Mouse (Mus musculus) heart, postnatal 36 days (tissue): Measurements from ENCODE around the gene Mall. TPM values are rescaled to one million over a fixed set of nuclear protein-coding genes. Genes with fewer than 3 reads are reported as not detected.

ENCODE experiments used
- DNase-seq, 2 experiments: peaks; one replicate each; pipeline ENCODE4 v3.0.0; 2021 to 2022
- intact Hi-C: fragments of 180-260 bp; cut with DNase I; formaldehyde crosslinking; loops from one replicate; pipeline ENCODE4 v1.15.1; 2025
- total RNA-seq, 2 experiments: library from RNA; stranded (reverse); gene quantifications; 2 replicates each; pipeline ENCODE4 v1.2.3; 2021

Mall gene
- 1 to 10 TPM; 7.0 to 7.1 TPM for total RNA-seq

DNA sequence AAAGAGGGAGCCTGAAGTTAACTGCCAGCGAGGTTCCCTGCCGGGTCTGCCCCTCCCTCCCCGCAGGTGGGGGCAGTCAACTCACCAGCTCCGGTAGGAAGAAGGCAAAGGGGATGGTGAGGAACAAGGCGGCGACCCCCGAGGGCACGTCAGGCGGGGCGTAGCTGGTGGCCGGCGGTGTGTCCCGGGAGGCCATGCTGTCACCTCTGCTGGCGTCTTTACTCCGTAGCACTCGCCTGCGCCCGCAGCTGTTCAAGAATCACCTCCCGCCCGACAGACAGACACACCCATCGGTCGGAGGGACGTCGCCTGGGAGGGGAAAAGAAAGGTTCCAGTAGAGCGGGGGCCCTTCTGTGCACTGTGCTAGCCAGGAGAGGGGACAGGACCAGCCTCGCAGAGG, at the start of gene Mall:
Gene Mall, minus strand, starts transcription at position 262 of the 400 bp plus-strand sequence.
- intact Hi-C loops, result no loop called here
- DNase-seq, result peak; percentile 27 to 31

DNA sequence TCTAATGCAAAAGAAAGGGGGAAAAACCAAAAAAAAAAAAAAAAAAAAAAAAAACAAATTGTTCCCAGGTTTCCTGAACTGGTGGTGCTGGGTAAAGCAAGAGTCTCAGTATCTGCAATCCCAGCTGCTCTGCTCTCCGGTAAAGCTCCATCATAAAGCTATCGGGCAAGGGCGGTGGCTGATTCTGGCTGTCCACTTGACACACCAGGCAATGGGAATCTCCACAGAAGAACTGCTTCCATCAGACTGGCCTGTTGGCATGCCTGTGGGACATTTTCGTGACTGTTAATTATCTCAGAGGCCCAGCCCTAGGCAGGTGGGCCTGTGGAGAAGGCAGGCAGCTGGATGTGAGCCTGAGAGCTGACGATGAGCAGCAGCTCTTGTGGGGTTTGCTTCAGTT, 48.7 kb upstream of the Mall start:
- DNase-seq, result no peak
- intact Hi-C loops, result no loop called here

DNA sequence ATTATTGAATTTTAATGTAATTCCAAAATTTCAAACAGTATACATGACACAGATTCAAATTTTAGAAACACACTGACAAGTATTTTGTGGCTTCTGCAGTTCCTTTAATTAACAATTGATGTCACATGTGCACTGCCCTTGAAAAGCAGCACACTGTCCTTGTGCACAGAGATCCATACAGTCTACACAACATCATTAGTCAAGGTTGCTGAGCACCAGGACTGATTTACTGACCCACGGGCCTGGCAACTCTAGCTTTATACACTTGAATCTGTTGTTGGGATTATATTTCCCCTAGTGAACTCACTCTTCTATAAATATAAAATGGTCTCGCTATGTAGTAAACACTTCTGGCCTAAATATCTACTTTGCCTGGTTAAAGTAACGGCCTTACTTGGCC, 45.3 kb upstream of the Mall start:
- DNase-seq, result no peak

GRCm38 (mm10) chr2:127774578-127774941, 44.8 kb upstream of the Mall start:
- intact Hi-C loops, result no loop called here
- DNase-seq, result no peak

More for the DNA sequence above, 45.3 kb upstream of the Mall start:
- intact Hi-C loops, result no loop called here

- no peak for DNase-seq
- intact Hi-C loops, result no loop called here
Observed at GRCm38 (mm10) chr2:127773938-127774577, 44.3 kb upstream of the Mall start.

- intact Hi-C loops, result no loop called here
- no peak for DNase-seq
Observed at GRCm38 (mm10) chr2:127761587-127761986, 31.9 kb upstream of the Mall start.

- intact Hi-C loops, result no loop called here
- DNase-seq, result no peak
Observed at GRCm38 (mm10) chr2:127760429-127761000, 30.8 kb upstream of the Mall start.

DNA sequence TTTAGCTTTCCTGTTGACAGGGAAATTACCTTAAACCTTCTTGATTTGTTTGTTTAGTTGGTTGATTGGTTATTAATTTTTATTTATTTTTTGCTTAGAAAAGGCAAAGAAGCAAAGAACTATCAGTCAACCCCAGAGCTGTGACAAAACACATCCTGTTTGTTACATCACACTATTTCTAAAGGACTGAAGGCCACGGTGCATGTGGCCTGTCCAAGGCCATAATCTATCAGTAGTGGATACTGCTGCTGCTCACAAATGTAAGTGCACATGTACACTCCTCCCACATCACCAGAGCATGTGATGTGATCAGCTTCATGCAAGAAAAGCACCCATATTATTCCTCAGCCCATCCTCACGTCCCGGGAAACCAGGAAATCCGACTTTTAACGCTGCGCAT, 30.3 kb upstream of the Mall start:
- intact Hi-C loops, result no loop called here

GRCm38 (mm10) chr2:127759157-127759880, 29.6 kb upstream of the Mall start:
- intact Hi-C loops, result loop anchor here (5.0 kb wide), 1 partner anchor 77 kb away; no protein-coding TSS in a partner anchor
- DNase-seq, result peak in 1 of 2 experiments; percentile 13

More for the DNA sequence above, 30.3 kb upstream of the Mall start:
- no peak for DNase-seq

DNA sequence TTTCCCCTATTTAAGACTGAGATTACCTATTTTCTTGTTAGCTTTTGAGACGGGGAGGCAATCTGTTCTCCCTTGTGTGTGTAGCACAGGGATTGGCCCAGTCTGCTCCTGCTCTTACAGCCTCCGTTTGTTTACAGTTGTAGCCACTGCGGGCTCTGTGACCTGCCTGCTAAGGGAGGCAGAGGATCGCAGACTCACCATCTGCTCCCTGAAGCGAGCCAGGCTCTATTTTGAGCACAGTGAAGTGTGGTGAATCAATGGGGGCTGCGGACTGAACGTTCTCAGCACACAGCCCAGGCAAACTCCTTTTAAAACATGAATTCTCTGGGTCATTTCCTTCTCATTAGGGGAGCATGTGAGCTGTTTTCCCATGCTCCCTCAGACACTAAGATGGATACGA, 27.4 kb upstream of the Mall start:
- intact Hi-C loops, result loop anchor here (5.0 kb wide), 1 partner anchor 75 kb away; no protein-coding TSS in a partner anchor
- DNase-seq, result no peak

DNA sequence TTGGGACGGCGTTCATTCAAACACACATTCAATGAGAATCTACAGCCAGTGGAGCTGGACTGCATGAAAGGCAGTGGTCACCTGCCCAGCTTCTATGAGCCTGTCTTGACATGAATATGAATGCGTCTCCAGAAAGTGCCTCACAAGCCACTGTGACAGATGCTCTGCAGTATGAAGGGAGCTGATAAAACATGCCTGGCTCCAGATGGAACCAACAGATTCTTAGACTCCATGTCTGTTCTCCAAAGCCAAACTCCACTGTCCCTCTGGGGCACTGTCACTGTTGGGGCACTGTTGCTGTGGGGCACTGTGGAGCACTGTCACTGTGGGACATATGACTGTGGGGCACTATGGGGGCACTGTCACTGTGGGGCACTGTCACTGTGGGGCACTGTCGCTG, 24.4 kb upstream of the Mall start:
- no peak for DNase-seq
- intact Hi-C loops, result no loop called here

DNA sequence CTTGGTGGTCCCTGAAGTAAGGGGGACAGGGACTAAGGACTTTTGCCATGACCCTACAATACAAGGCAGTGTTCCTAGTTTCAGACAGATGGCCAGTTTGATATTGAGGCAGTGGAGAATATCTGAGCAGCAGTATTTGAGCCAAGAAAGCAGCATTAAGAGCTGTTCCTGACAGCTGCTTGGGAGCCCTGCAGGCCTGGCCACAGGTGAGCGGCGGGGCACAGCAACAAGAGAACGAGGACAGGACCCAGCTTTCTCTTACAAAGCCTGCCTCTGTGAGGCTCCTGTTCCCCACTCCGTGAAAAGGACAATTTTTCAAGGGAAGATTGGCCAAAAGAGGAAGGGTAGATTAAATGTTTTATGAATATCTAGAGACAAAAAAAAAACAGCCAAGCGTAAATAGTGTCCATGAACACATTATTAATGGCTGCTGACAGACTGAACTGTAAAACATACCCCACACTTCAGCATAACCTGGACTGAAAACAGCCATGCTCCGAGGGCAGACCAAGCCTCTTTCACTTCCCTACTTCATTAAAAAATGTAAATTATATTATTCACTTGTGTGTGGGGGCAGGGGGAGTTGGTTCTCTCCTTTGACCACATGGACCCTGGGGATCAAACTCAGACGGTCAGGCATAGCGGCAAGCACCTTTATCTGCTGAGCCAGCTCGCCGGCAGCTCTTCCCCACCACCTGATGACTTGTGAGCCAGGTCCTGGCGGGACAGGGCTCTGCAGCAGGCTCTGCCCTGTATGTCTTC, 22.3 kb upstream of the Mall start:
- intact Hi-C loops, result no loop called here
- no peak for DNase-seq

- DNase-seq, result no peak
- intact Hi-C loops, result no loop called here
Observed at GRCm38 (mm10) chr2:127749376-127749775, 19.6 kb upstream of the Mall start.

DNA sequence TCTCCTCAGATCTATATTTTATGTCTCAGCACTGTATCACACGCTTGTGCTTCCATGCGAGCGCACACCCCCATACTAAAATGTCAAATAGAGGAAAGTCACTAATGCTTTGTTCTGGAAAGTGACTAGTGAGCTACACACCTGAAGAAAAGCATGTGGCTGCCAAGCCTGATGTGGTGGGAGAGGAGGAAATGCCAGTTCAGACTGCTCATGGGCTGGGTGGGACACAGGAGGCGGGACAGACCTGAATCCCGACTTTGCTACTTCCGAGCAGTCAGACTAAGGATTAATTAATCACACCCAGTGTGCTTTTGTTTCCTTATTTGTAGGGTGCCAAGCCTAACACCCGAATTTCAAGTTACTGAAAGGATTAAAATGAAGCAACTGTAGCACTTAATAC, 18.6 kb upstream of the Mall start:
- intact Hi-C loops, result no loop called here
- no peak for DNase-seq

GRCm38 (mm10) chr2:127742637-127743036, 12.9 kb upstream of the Mall start:
- intact Hi-C loops, result no loop called here
- DNase-seq, result no peak

DNA sequence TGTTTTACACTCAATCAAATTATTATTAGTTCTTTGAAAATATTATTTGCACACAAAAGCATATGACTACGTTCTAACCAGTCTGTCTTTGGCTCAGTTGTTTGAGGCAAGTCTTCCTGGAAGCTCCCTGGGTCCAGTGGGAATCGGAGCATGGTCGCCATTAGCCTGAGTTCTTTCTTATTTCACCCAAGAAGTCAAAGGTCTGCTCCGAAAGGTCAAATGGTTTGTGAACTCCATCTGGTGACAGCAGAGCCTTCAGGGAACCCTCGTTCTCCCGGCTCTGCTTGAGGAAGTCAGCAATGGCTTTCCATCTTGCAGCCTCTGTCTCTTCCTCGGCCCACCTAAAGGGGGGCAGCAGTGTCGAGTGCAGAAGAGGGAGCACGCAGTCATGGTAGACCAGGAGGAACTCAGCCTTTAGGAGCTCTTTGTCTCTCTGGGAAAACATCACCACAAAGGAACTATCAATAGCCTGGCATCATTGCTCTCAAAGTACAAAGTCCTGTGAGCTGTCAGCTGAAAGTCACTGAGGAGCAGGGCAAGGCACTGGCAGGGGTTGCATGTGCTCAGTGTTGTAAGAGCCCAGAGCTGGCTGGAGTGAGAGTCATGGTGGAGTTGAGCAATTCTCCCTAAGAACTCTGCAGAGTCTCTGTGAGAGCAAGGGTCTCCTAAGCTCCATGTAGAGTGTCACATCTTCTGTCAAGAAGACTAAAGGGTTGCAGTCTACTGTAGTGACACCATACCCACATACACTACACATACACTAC, 11.2 kb upstream of the Mall start:
- no peak for DNase-seq
- intact Hi-C loops, result no loop called here

GRCm38 (mm10) chr2:127737885-127738284, 8.2 kb upstream of the Mall start:
- intact Hi-C loops, result no loop called here
- no peak for DNase-seq

GRCm38 (mm10) chr2:127736631-127737209, 7.0 kb upstream of the Mall start:
- peak in 1 of 2 experiments; percentile 21 for DNase-seq
- intact Hi-C loops, result no loop called here

- DNase-seq, result no peak
- intact Hi-C loops, result no loop called here
Observed at GRCm38 (mm10) chr2:127735512-127736145, 5.9 kb upstream of the Mall start.

DNA sequence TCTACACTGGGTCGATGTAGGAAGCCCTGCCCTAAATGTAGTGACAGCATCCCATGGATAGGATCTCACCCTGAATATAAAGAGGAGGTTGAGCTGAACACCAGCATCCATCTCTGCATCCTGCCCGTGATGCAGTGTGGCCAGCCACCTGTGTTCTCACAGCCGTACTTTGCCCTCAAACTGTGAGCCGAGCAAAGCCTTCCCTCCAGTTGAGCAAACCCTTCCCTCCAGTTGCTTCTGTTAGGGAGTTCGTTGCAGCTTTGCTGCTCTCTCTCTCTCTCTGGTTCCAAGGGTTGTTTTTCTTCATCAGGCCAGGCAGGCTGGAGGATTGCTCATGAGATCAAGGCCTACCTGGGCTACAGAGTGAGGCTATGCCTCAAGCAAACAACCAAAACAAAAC, 5.2 kb upstream of the Mall start:
- intact Hi-C loops, result no loop called here
- no peak for DNase-seq
